Mouse (Mus musculus) embryonic facial prominence, embryonic 14.5 days (tissue): ENCODE data around the gene Cyp2ab1. TPM values are rescaled to one million over a fixed set of nuclear protein-coding genes. Genes with fewer than 3 reads are reported as not detected.
"Not testable (repeated sequence)": the region's sequence is repeated elsewhere in the genome, so short reads cannot be mapped to it uniquely, and the experiment has no call there.

Experiments
- ATAC-seq: fragments of 200-750 bp; cut with Nextera tagmentation; 2 replicates; pipeline ENCODE4 v1.8.0; 2017; ENCODE audit warnings: low read depth, moderate number of reproducible peaks, moderate TSS enrichment
- DNase-seq: peaks from one replicate; pipeline ENCODE4 v3.0.0-alpha.2; 2015; ENCODE audit warnings: low spot score
- H3K27ac ChIP-seq: fragments of 300-500 bp; sonication (generic); replicated peaks from 2 replicates; pipeline ENCODE4 v1.5.1; 2014; ENCODE audit warnings: low read depth, mild to moderate bottlenecking, low read length, moderate library complexity
- H3K27me3 ChIP-seq: fragments of 300-500 bp; sonication (generic); replicated peaks from 2 replicates; pipeline ENCODE4 v1.6.1; 2014; ENCODE audit warnings: low read length; ENCODE audit not compliant: control insufficient read depth, insufficient read depth
- H3K36me3 ChIP-seq: fragments of 300-500 bp; sonication (generic); 2 replicates; pipeline ENCODE4 v1.6.1; 2014; ENCODE audit warnings: low read length, mixed read lengths; ENCODE audit not compliant: control insufficient read depth, insufficient read depth
- H3K4me1 ChIP-seq: fragments of 300-500 bp; sonication (generic); 2 replicates; pipeline ENCODE4 v1.6.1; 2014; ENCODE audit warnings: antibody characterized with exemption, low read length; ENCODE audit not compliant: control insufficient read depth, insufficient read depth
- H3K4me2 ChIP-seq: fragments of 300-500 bp; sonication (generic); 2 replicates; pipeline ENCODE4 v1.6.1; 2014; ENCODE audit warnings: low read depth, mild to moderate bottlenecking, low read length, moderate library complexity, mixed read lengths
- H3K4me3 ChIP-seq: fragments of 300-500 bp; sonication (generic); 2 replicates; pipeline ENCODE4 v1.5.1; 2014; ENCODE audit warnings: low read depth, mild to moderate bottlenecking, low read length
- H3K9ac ChIP-seq: fragments of 300-500 bp; sonication (generic); 2 replicates; pipeline ENCODE4 v1.6.1; 2014; ENCODE audit warnings: low read depth, mild to moderate bottlenecking, low read length, moderate library complexity, mixed read lengths
- H3K9me3 ChIP-seq: fragments of 300-500 bp; sonication (generic); 2 replicates; pipeline ENCODE4 v1.6.1; 2016; ENCODE audit warnings: low read length; ENCODE audit not compliant: control insufficient read depth
- WGBS: fragments of 180-500 bp; shearing (Covaris S2); extraction: QIAGEN DNeasy Blood & Tissue Kit; methylation state at CpG from one replicate; pipeline ENCODE4 v1.1.7; 2014; 5-methylcytosine and 5-hydroxymethylcytosine counted together
- polyA plus RNA-seq: library from polyadenylated mRNA; unstranded; fragments of >200 nt; fragmentation: Nextera tagmentation; extraction: Ambion mirVana; gene quantifications from 2 replicates; pipeline ENCODE4 v1.2.1, GENCODE M21; 2014

The Cyp2ab1 gene
- polyA plus RNA-seq, result 0.07 TPM in 1 of 2 replicates, not detected in the other

- WGBS, result 74% methylated on average over 5 of the region's 5 CpGs
- no peak within 1 kb of the TSS for H3K4me3 ChIP-seq
- H3K4me2 ChIP-seq, result no peak within 1 kb of the TSS
- DNase-seq, result no peak
- no peaks in the 10 kb centered on the region for H3K27me3 ChIP-seq
- H3K4me1 ChIP-seq, result no peaks in the 10 kb centered on the region
- H3K9me3 ChIP-seq, result no peaks in the 10 kb centered on the region
- peaks cover 14% of the 10 kb centered on the region for H3K36me3 ChIP-seq
- ATAC-seq, result no peak
- no peak within 1 kb of the TSS for H3K9ac ChIP-seq
- no peak within 1 kb of the TSS for H3K27ac ChIP-seq
Measured at GRCm38 (mm10) chr16:20325286-20325685, at the start of gene Cyp2ab1. Cyp2ab1 (minus strand) TSS chr16:20325404.

GRCm38 (mm10) chr16:20371731-20372130 is 46.5 kb upstream of the Cyp2ab1 start:
- Histone ChIP-seq H3K27me3 (no peaks in the 10 kb centered on the region), H3K4me3 (no peak overlapping the region), H3K9me3 (no peaks in the 10 kb centered on the region), H3K27ac (no peak overlapping the region), H3K36me3 (peaks cover 75% of the 10 kb centered on the region), H3K9ac (no peak overlapping the region), H3K4me2 (no peak overlapping the region), H3K4me1 (no peaks in the 10 kb centered on the region)
- WGBS, result 72% methylated on average over 4 of the region's 4 CpGs
- ATAC-seq (no peak), DNase-seq (no peak)

GRCm38 (mm10) chr16:20368221-20368620 is 43.0 kb upstream of the Cyp2ab1 start:
- no peak for DNase-seq
- no peak overlapping the region for H3K9ac ChIP-seq
- H3K9me3 ChIP-seq, result no peaks in the 10 kb centered on the region
- H3K4me3 ChIP-seq, result no peak overlapping the region
- H3K27me3 ChIP-seq, result no peaks in the 10 kb centered on the region
- no peak overlapping the region for H3K4me2 ChIP-seq
- no peaks in the 10 kb centered on the region for H3K4me1 ChIP-seq
- peaks cover 78% of the 10 kb centered on the region for H3K36me3 ChIP-seq
- H3K27ac ChIP-seq, result no peak overlapping the region
- WGBS, result 94% methylated on average over 9 of the region's 9 CpGs
- no peak for ATAC-seq

- DNase-seq (no peak), ATAC-seq (no peak)
- H3K27me3 ChIP-seq, result no peaks in the 10 kb centered on the region
- H3K4me1 ChIP-seq, result no peaks in the 10 kb centered on the region
- WGBS, result 92% methylated on average over 11 of the region's 11 CpGs
- no peak overlapping the region for H3K4me2 ChIP-seq
- H3K27ac ChIP-seq, result no peak overlapping the region
- peaks cover 70% of the 10 kb centered on the region for H3K36me3 ChIP-seq
- no peak overlapping the region for H3K4me3 ChIP-seq
- no peaks in the 10 kb centered on the region for H3K9me3 ChIP-seq
- H3K9ac ChIP-seq, result no peak overlapping the region
Measured at GRCm38 (mm10) chr16:20362121-20362520, 36.9 kb upstream of the Cyp2ab1 start.

- WGBS, result 95% methylated on average over 3 of the region's 3 CpGs
- not testable (repeated sequence) for H3K27ac ChIP-seq, H3K4me2 ChIP-seq, H3K4me3 ChIP-seq, H3K4me1 ChIP-seq, H3K27me3 ChIP-seq, H3K9ac ChIP-seq, H3K9me3 ChIP-seq, DNase-seq, ATAC-seq
- H3K36me3 ChIP-seq, result peaks cover 71% of the 10 kb centered on the region
Measured at GRCm38 (mm10) chr16:20361496-20361895, 36.3 kb upstream of the Cyp2ab1 start.

GRCm38 (mm10) chr16:20359643-20360295 is 34.6 kb upstream of the Cyp2ab1 start:
- Histone ChIP-seq H3K9ac (no peak overlapping the region), H3K9me3 (no peaks in the 10 kb centered on the region), H3K4me1 (no peaks in the 10 kb centered on the region), H3K27ac (no peak overlapping the region), H3K4me2 (no peak overlapping the region), H3K4me3 (no peak overlapping the region), H3K27me3 (no peaks in the 10 kb centered on the region), H3K36me3 (peaks cover 67% of the 10 kb centered on the region)
- 77% methylated on average over 9 of the region's 9 CpGs for WGBS
- DNase-seq (no peak), ATAC-seq (no peak)

GRCm38 (mm10) chr16:20357837-20358236 is 32.6 kb upstream of the Cyp2ab1 start:
- Histone ChIP-seq H3K4me1 (no peaks in the 10 kb centered on the region), H3K4me3 (no peak overlapping the region), H3K27ac (no peak overlapping the region), H3K9me3 (no peaks in the 10 kb centered on the region), H3K36me3 (peaks cover 52% of the 10 kb centered on the region), H3K27me3 (no peaks in the 10 kb centered on the region), H3K4me2 (no peak overlapping the region), H3K9ac (no peak overlapping the region)
- DNase-seq (no peak), ATAC-seq (no peak)
- WGBS, result 95% methylated on average over 5 of the region's 5 CpGs

GRCm38 (mm10) chr16:20354762-20355161 is 29.6 kb upstream of the Cyp2ab1 start:
- Histone ChIP-seq H3K27me3 (no peaks in the 10 kb centered on the region), H3K9me3 (no peaks in the 10 kb centered on the region), H3K4me2 (no peak overlapping the region), H3K4me1 (no peaks in the 10 kb centered on the region), H3K36me3 (peaks cover 56% of the 10 kb centered on the region), H3K9ac (no peak overlapping the region), H3K4me3 (no peak overlapping the region), H3K27ac (no peak overlapping the region)
- WGBS, result 92% methylated on average over 2 of the region's 2 CpGs
- no peak for DNase-seq
- no peak for ATAC-seq

- WGBS, result 88% methylated on average over 1 of the region's 1 CpGs
Measured at GRCm38 (mm10) chr16:20354011-20354410, 28.8 kb upstream of the Cyp2ab1 start.

More at GRCm38 (mm10) chr16:20354011-20354410, 28.8 kb upstream of the Cyp2ab1 start:
- ATAC-seq, result no peak
- DNase-seq, result no peak
- Histone ChIP-seq H3K4me3 (no peak overlapping the region), H3K9ac (no peak overlapping the region), H3K4me2 (no peak overlapping the region), H3K27me3 (no peaks in the 10 kb centered on the region), H3K9me3 (no peaks in the 10 kb centered on the region), H3K36me3 (peaks cover 55% of the 10 kb centered on the region), H3K27ac (no peak overlapping the region), H3K4me1 (no peaks in the 10 kb centered on the region)
